Mouse (Mus musculus) CH12.LX (cell line): ENCODE measurements around the gene Tmed1. TPM values are rescaled to one million over a fixed set of nuclear protein-coding genes. Genes with fewer than 3 reads are reported as not detected.

ENCODE experiments used
- DNase-seq: peaks from one replicate; pipeline ENCODE4 v3.0.0-alpha.2; 2013; ENCODE audit errors: extremely low read depth
- H3K27ac ChIP-seq: 2 replicates; pipeline ENCODE4 v1.5.1; 2012; ENCODE audit warnings: low read depth, mild to moderate bottlenecking, control low read depth, moderate library complexity; ENCODE audit not compliant: insufficient read depth
- H3K27me3 ChIP-seq: replicated peaks from 2 replicates; pipeline ENCODE3; 2012; ENCODE audit warnings: inconsistent platforms
- H3K36me3 ChIP-seq, 2 experiments: replicated peaks in 1 of 2; 2 replicates each; pipeline versions ENCODE3 to v1.6.1; 2012; ENCODE audit warnings: inconsistent platforms in 1 of 2, low read length in 1 of 2, mild to moderate bottlenecking in 1 of 2, mixed read lengths in 1 of 2, moderate library complexity in 1 of 2; ENCODE audit not compliant: control insufficient read depth in 1 of 2, insufficient read depth in 1 of 2
- H3K4me1 ChIP-seq, 2 experiments: 2 replicates each; pipeline ENCODE4 v1.6.1; 2012; ENCODE audit warnings: inconsistent platforms in 1 of 2, moderate library complexity in 1 of 2; ENCODE audit not compliant: insufficient read depth in 2 of 2, control insufficient read depth in 1 of 2
- H3K4me2 ChIP-seq: 2 replicates; pipeline ENCODE4 v1.6.1; 2012; ENCODE audit warnings: low read depth, mild to moderate bottlenecking, control low read depth; ENCODE audit not compliant: poor library complexity, insufficient read depth, severe bottlenecking
- H3K4me3 ChIP-seq, 3 experiments: fragments of 150-350 bp in 1 of 3; sonication (generic) in 1 of 3; replicated peaks in 1 of 3; 2 replicates each; pipeline versions ENCODE3 to v1.5.1; 2011 to 2012; ENCODE audit warnings: low read depth in 2 of 3, low read length in 2 of 3, mild to moderate bottlenecking in 2 of 3, moderate library complexity in 2 of 3, control low read depth in 1 of 3, improper control_type of control experiment in 1 of 3, inconsistent platforms in 1 of 3, mixed read lengths in 1 of 3; ENCODE audit not compliant: poor library complexity in 1 of 3
- H3K79me2 ChIP-seq: replicated peaks from 2 replicates; pipeline ENCODE4 v1.6.1; 2012; ENCODE audit warnings: mild to moderate bottlenecking, moderate library complexity; ENCODE audit not compliant: control insufficient read depth, poor library complexity, insufficient read depth, severe bottlenecking; ENCODE audit errors: extremely low read depth
- H3K9ac ChIP-seq: 2 replicates; pipeline ENCODE4 v1.6.1; 2012; ENCODE audit warnings: low read depth, mild to moderate bottlenecking, control low read depth, moderate library complexity; ENCODE audit not compliant: insufficient read depth
- H3K9me3 ChIP-seq: replicated peaks from 2 replicates; pipeline ENCODE3; 2012; ENCODE audit warnings: low read length, inconsistent platforms, mixed read lengths
- BHLHE40 ChIP-seq: IDR thresholded peaks from 2 replicates; pipeline ENCODE4 v1.6.1; 2011; ENCODE audit warnings: mild to moderate bottlenecking, low read depth, low read length, improper control_type of control experiment
- CHD1 ChIP-seq: IDR thresholded peaks from 2 replicates; pipeline ENCODE4 v1.6.1; 2012; ENCODE audit warnings: low read depth, low read length, improper control_type of control experiment, inconsistent platforms
- CHD2 ChIP-seq: IDR thresholded peaks from 2 replicates; pipeline ENCODE4 v1.6.1; 2011; ENCODE audit warnings: low read length, improper control_type of control experiment
- ELF1 ChIP-seq: IDR thresholded peaks from 2 replicates; pipeline ENCODE4 v1.6.1; 2014; ENCODE audit warnings: low read depth, mild to moderate bottlenecking, inconsistent platforms, low read length, improper control_type of control experiment
- EP300 ChIP-seq: IDR thresholded peaks from 2 replicates; pipeline ENCODE4 v1.6.1; 2011; ENCODE audit warnings: low read length, improper control_type of control experiment
- ETS1 ChIP-seq: conservative IDR thresholded peaks from 2 replicates; pipeline ENCODE4 v1.6.1; 2012; ENCODE audit warnings: low read depth, mild to moderate bottlenecking, inconsistent platforms, low read length, improper control_type of control experiment, moderate library complexity
- HCFC1 ChIP-seq: IDR thresholded peaks from 2 replicates; pipeline ENCODE4 v1.6.1; 2012; ENCODE audit warnings: low read depth, mild to moderate bottlenecking, inconsistent platforms, low read length, improper control_type of control experiment
- MEF2A ChIP-seq: IDR thresholded peaks from 2 replicates; pipeline ENCODE4 v1.6.1; 2014; ENCODE audit warnings: low read depth, mild to moderate bottlenecking, inconsistent platforms, low read length, improper control_type of control experiment, borderline replicate concordance
- MYC ChIP-seq: IDR thresholded peaks from 2 replicates; pipeline ENCODE4 v1.6.1; 2011; ENCODE audit warnings: low read depth, mild to moderate bottlenecking, improper control_type of control experiment, low read length
- NRF1 ChIP-seq: IDR thresholded peaks from 2 replicates; pipeline ENCODE4 v1.6.1; 2014; ENCODE audit warnings: low read depth, mild to moderate bottlenecking, inconsistent platforms, low read length, improper control_type of control experiment, moderate library complexity
- POLR2AphosphoS2 ChIP-seq: IDR thresholded peaks from 2 replicates; pipeline ENCODE4 v1.6.1; 2011; ENCODE audit warnings: low read depth, low read length, improper control_type of control experiment
- RCOR1 ChIP-seq: conservative IDR thresholded peaks from 2 replicates; pipeline ENCODE4 v1.6.1; 2012; ENCODE audit warnings: low read depth, mild to moderate bottlenecking, inconsistent platforms, low read length, improper control_type of control experiment
- SMC3 ChIP-seq: IDR thresholded peaks from 2 replicates; pipeline ENCODE4 v1.6.1; 2011; ENCODE audit warnings: low read depth, low read length, improper control_type of control experiment
- TCF12 ChIP-seq: IDR thresholded peaks from 2 replicates; pipeline ENCODE4 v1.6.1; 2014; ENCODE audit warnings: low read depth, mild to moderate bottlenecking, inconsistent platforms, low read length, improper control_type of control experiment
- ZMIZ1 ChIP-seq: IDR thresholded peaks from 2 replicates; pipeline ENCODE4 v1.6.1; 2012; ENCODE audit warnings: low read depth, mild to moderate bottlenecking, inconsistent platforms, low read length, improper control_type of control experiment
- dilution Hi-C: fragments of 300-500 bp; cut with MboI; formaldehyde crosslinking; loops from 2 replicates; pipeline ENCODE4 v1.14.3; 2020; ENCODE audit warnings: low sequenced_read_pairs; ENCODE audit not compliant: extremely low pct_unique_long_range_greater_than_20kb, extremely low pct_ligation_motif_present
- in situ Hi-C: fragments of 300-500 bp; cut with MboI; formaldehyde crosslinking; loops from 3 replicates; pipeline ENCODE4 v1.14.3; 2019; ENCODE audit warnings: low sequenced_read_pairs, low pct_ligation_motif_present, low pct_unique_long_range_greater_than_20kb, mixed read lengths
- polyA plus RNA-seq: library from polyadenylated mRNA; unstranded; fragments of >175 nt; gene quantifications from 2 replicates; pipeline ENCODE4 v1.2.1, GENCODE M21; 2012; ENCODE audit warnings: low read depth; ENCODE audit not compliant: insufficient read length
- total RNA-seq, 2 experiments: library from RNA; depleted of rRNA; stranded (reverse); fragments of 300-350 nt in 1 of 2; fragments of >200 nt in 1 of 2; gene quantifications; 2 replicates each; pipeline ENCODE4 v1.2.3; 2012 to 2014

Tmed1 gene
- total and polyA plus RNA-seq, 3 experiments, result 17.1 to 28.4 (median 25.5) TPM

- Histone ChIP-seq H3K27me3 (no peaks in the 10 kb centered on the region), H3K79me2 (no peaks in the 10 kb centered on the region; the same call in 1 of the 2 replicates), H3K9ac (no peak overlapping the region), H3K4me2 (no peak overlapping the region), H3K36me3 (peaks cover 42 to 84% of the 10 kb centered on the region in 2 experiments), H3K27ac (peak overlapping the region; percentile 78), H3K4me3 (no peak overlapping the region), H3K9me3 (no peaks in the 10 kb centered on the region), H3K4me1 (peaks cover 15 to 42% of the 10 kb centered on the region in 2 experiments)
- no peak for DNase-seq
- in situ Hi-C loops, result loop anchor here (5.0 kb wide), 1 partner anchor 37 kb away; no protein-coding TSS in a partner anchor
- TF ChIP-seq ZMIZ1 (no peak), CHD2 (no peak), RCOR1 (no peak), POLR2AphosphoS2 (no peak), ELF1 (no peak), BHLHE40 (no peak), HCFC1 (no peak), CHD1 (no peak), EP300 (no peak), SMC3 (no peak)
- dilution Hi-C loops, result no loop called here
Observed at GRCm38 (mm10) chr9:21463766-21464564, 46.1 kb downstream of the Tmed1 start.

GRCm38 (mm10) chr9:21463138-21463590, 46.9 kb downstream of the Tmed1 start:
- Histone ChIP-seq H3K27me3 (no peaks in the 10 kb centered on the region), H3K9ac (peak overlapping the region; percentile 11; the same call in 1 of the 2 replicates), H3K4me2 (peak overlapping the region; percentile 41; the same call in 1 of the 2 replicates), H3K9me3 (no peaks in the 10 kb centered on the region), H3K4me1 (peaks cover 15 to 41% of the 10 kb centered on the region in 2 experiments), H3K36me3 (peaks cover 42 to 84% of the 10 kb centered on the region in 2 experiments), H3K79me2 (no peaks in the 10 kb centered on the region; the same call in 1 of the 2 replicates), H3K27ac (peak overlapping the region; percentile 78), H3K4me3 (peak overlapping the region in 1 of 3 experiments; percentile 27)
- dilution Hi-C loops (no loop called here), in situ Hi-C loops (loop anchor here (5.0 kb wide), 1 partner anchor 36 kb away; no protein-coding TSS in a partner anchor)
- TF ChIP-seq ELF1, result peak; percentile 62; the same call in 1 of the 2 replicates
- no peak for TF ChIP-seq MYC
- TF ChIP-seq NRF1, result no peak
- peak; percentile 80 for TF ChIP-seq ETS1
- TF ChIP-seq TCF12, result peak; percentile 19; the same call in 1 of the 2 replicates
- TF ChIP-seq MEF2A, result peak; percentile 77; the same call in 1 of the 2 replicates
- peak; percentile 48 for DNase-seq
